Mouse (Mus musculus): ENCODE results near the gene Cdkn1a. TPM values are rescaled to one million over a fixed set of nuclear protein-coding genes. Genes with fewer than 3 reads are reported as not detected.
A peak's percentile ranks its signal among the peaks of the same experiment; 100 is the strongest.
"Not testable (repeated sequence)": the region's sequence is repeated elsewhere in the genome, so short reads cannot be mapped to it uniquely, and the experiment has no call there.

Gene Cdkn1a
- polyA plus RNA-seq, 1 experiment, result 197 TPM

GRCm38 (mm10) chr17:29100627-29101026 lies 9.9 kb downstream of the Cdkn1a start:
- no peak for DNase-seq (ENCODE audit: low read depth, low spot score)

DNA sequence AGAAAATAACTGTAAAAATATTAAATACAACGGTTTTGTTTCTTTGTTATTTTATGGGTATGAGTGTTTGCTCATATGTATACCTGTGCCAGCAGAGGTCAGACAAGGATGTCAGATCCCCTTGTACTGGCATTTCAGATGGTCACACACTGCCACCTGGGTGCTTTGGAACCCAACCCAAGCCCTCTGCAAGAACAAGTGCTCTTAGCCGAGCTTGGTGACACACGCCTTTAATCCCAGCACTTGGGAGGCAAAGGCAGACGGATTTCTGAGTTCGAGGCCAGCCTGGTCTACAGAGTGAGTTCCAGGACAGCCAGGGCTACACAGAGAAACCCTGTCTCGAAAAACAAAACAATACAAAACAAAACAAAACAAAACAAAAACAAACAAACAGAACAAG lies 19.6 kb downstream of the Cdkn1a start:
- DNase-seq (ENCODE audit: low read depth, low spot score), result not testable (repeated sequence)
- 66% methylated on average over 6 of the region's 6 CpGs for WGBS

More at GRCm38 (mm10) chr17:29100627-29101026, 9.9 kb downstream of the Cdkn1a start:
- WGBS, result 86% methylated on average over 7 of the region's 7 CpGs

GRCm38 (mm10) chr17:29111332-29111731 lies 20.6 kb downstream of the Cdkn1a start:
- WGBS, result 74% methylated on average over 5 of the region's 5 CpGs
- DNase-seq (ENCODE audit: low read depth, low spot score), result no peak

DNA sequence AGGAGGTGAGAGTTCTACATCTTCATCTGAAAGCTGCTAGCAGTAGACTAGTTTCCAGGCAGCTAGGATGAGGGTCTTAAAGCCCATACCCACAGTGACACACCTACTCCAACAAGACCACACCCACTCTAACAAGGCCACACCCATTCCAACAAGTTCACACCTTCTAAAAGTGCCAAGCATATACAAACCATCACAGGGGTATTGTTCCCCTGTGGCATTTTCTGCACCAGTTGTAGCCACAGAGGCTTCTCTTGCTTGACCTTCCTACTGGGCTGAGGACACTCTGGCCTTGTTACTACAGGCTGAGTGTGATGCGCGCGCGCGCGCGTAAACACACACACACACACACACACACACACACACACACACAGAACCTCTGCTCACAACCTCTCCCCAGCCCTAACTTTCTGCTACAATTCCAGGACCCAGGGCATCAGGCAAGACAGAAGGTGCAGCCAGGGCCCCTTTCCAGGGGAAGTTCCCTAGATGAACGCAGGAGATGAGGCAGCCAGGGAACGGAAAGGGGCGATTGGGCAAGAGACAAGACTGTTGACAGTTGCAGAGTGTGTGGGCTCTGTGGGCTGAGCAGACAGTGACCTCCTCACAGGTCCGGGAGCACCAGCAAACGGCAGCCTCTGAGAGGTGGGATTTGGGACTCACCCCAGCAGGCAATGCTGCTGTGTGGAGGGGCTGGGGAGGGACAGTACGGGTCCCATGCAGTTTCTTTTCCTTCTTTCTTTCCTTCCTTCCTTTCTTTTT lies 23.0 kb downstream of the Cdkn1a start, which contains the start of gene Rab44:
Gene Rab44 (plus strand): TSS at position 555 of the 762 bp plus-strand sequence.
- no peak for DNase-seq (ENCODE audit: low read depth, low spot score)
- 86% methylated on average over 13 of the region's 13 CpGs for WGBS

DNA sequence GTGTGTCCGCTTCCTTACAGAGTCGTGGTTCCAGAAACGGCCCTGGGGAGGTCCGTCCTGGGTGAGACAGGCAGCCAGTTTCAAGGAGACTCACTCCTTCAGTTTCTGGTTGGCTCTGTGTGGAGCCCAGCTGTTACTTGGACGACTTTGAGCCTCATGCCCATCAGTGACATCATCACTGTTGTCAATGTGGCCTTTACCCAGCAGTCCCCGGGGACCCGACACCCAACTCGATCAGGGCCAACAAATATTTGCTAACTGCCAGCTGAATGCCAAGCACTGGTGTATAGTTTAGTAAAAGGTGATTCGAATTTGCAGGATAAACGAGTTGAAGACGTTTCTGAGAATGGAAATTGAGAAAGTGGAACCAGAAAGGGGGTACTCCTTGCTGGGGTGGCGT lies 25.2 kb downstream of the Cdkn1a start:
- WGBS, result 48% methylated on average over 12 of the region's 12 CpGs
- no peak for DNase-seq (ENCODE audit: low read depth, low spot score)

- DNase-seq (ENCODE audit: low read depth, low spot score), result no peak
- 82% methylated on average over 8 of the region's 8 CpGs for WGBS
These were observed 26.4 kb downstream of the Cdkn1a start for GRCm38 (mm10) chr17:29117006-29117648.

GRCm38 (mm10) chr17:29118057-29118456 lies 27.3 kb downstream of the Cdkn1a start:
- 65% methylated on average over 5 of the region's 5 CpGs for WGBS
- DNase-seq (ENCODE audit: low read depth, low spot score), result no peak

DNA sequence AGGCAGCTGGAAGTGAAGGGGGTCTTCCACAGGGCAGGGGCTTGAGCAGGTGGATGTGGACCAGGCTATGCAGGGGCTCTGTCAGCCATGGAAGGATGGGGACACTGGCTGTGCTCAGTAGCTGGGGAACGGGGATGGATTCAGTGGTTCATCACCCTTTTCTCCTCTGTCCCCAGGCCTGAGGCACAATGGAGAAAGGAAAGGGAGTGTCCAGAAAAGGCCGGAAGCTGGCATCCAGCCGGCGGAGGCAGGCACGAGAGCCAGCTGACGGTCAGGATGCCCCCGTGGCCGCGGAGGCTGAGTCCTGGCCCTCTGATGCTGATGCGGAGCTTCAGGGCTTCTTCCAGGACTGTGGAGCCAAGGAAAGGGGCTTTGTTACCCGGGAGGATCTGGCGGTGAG lies 29.9 kb downstream of the Cdkn1a start:
- no peak for DNase-seq (ENCODE audit: low read depth, low spot score)
- WGBS, result 69% methylated on average over 12 of the region's 12 CpGs

DNA sequence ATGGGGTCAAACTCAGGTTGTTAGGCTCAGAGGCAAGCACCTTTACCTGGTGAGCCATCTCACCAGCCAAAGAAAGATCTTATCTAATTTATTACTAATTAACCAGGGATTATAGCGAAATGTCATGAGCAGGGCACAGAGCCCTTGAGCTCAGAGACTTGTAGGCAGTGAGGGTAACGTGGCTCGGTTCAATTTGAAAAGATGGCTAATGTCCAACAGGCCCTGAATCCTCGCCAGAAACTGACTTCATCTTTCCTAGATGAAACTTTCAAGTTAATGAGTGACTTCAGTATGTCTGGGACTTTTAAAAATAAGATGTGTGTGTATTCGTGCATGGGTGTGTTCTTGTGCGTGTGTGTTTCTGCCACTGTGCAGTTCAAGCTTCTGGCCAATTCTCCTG lies 32.0 kb downstream of the Cdkn1a start:
- no peak for DNase-seq (ENCODE audit: low read depth, low spot score)
- 13% methylated on average over 6 of the region's 6 CpGs for WGBS

- 26% methylated on average over 6 of the region's 6 CpGs for WGBS
- peak; percentile 60 for DNase-seq (ENCODE audit: low read depth, low spot score)
These were observed 32.9 kb downstream of the Cdkn1a start for GRCm38 (mm10) chr17:29123578-29124174.

- 96% methylated on average over 3 of the region's 3 CpGs for WGBS
These were observed 35.8 kb downstream of the Cdkn1a start for GRCm38 (mm10) chr17:29126561-29126960.

DNA sequence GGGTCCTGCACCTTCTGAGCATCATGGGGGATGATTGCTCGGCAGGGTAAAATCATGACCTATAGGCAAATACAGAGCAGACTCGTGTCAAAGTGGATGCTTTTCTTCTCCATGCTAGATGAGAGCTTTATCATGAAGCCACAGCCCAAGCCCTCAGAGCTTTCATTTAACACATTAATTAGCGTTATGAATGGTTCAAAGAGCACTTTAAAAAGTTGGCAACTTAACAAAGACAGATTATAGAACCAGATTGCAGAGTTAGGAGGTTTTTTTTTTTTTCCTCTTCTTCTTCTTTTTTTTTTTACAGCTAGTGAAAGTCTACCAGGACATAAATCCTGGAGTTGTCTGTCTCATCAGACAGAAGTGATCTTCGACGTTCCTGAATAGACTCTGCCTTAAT lies 38.6 kb downstream of the Cdkn1a start:
- WGBS, result 27% methylated on average over 5 of the region's 5 CpGs

More at GRCm38 (mm10) chr17:29126561-29126960, 35.8 kb downstream of the Cdkn1a start:
- DNase-seq (ENCODE audit: low read depth, low spot score), result no peak

GRCm38 (mm10) chr17:29135066-29135465 lies 44.3 kb downstream of the Cdkn1a start:
- WGBS, result 47% methylated on average over 5 of the region's 5 CpGs
- no peak for DNase-seq (ENCODE audit: low read depth, low spot score)

More for the DNA sequence above, 38.6 kb downstream of the Cdkn1a start:
- DNase-seq (ENCODE audit: low read depth, low spot score), result no peak

DNA sequence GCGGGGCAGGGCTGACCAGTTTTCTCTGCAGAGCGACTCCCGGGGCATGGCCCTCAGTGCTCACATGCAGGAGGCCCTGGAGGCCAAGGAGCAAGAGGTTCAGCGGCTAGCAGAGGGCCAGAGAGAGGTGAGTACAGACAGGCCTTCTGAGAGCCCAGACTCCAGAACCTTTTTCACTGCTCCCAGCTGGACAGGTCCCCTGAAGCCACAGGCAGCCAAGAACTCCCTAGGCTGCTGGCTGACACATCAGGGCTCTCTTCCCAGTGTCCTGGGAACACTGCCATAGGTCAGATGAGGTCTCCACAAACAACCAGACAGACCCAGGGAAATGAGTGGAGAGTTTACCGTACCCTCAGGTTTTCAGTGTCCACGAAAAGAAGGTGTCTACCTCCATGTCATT lies 45.5 kb downstream of the Cdkn1a start:
- no peak for DNase-seq (ENCODE audit: low read depth, low spot score)
- 60% methylated on average over 6 of the region's 6 CpGs for WGBS

DNA sequence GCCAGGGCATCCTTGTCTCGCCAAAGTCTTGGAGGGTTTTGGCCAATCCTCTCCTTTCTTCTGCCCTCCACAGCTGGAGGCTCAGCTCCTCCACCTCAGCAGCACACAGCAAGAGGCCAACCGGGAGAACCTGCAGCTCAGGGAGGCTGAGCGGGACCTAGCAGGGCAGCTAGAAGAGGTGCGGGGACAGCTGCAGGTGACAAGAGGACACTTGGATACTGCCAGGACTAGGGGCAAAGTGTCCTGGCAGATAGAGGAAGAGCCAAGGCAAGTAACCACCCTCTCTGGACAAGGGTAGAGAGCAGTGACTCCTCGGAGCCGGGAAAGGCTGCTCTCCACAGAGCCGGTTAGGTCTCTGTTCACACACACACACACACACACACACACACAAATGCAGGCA lies 47.1 kb downstream of the Cdkn1a start:
- 91% methylated on average over 7 of the region's 7 CpGs for WGBS
- no peak for DNase-seq (ENCODE audit: low read depth, low spot score)

GRCm38 (mm10) chr17:29141577-29141976 lies 50.8 kb downstream of the Cdkn1a start:
- WGBS, result 75% methylated on average over 3 of the region's 3 CpGs
- DNase-seq (ENCODE audit: low read depth, low spot score), result no peak

DNA sequence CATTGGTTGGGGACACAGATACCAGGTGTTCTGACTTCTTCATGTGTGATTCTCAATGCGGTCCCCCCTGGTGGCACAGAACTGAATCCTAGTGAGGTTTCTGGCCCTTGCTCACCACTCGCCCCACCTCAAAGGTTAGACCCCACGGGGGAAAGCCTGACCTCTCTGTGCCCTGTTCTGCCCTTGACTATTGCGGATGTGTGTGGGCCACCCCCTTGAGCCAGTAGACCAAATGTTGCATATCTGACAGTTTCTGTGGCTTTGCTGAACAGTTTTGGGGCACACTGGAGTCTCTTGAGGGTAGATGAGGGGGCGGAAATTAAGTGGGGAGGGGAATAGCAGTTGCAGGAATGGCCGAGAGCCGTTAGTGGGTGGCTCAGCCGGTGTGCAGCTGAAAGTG lies 52.5 kb downstream of the Cdkn1a start:
- DNase-seq (ENCODE audit: low read depth, low spot score), result no peak
- WGBS, result 82% methylated on average over 8 of the region's 8 CpGs

GRCm38 (mm10) chr17:29145101-29145500 lies 54.3 kb downstream of the Cdkn1a start:
- 90% methylated on average over 12 of the region's 12 CpGs for WGBS
- no peak for DNase-seq (ENCODE audit: low read depth, low spot score)

DNA sequence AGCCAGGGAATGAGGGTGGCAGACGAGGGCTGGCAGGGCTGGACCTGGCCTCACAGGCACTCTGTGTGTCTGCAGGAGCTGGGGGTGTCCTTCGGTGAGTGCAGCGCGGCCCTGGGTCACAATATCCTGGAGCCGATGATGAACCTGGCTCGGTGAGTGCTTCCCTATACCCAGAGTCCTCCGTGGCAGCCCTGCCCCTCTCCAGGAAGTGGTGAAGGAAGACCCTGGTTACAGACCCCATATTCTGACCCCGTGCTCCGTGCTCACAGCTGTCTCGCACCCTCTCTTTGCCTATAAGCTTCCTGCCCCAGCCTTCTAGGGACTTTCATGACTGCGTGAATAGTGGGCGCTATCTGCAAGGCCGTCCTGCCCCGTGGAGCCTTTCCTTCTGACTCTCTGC lies 56.5 kb downstream of the Cdkn1a start:
- WGBS, result 83% methylated on average over 14 of the region's 14 CpGs
- DNase-seq (ENCODE audit: low read depth, low spot score), result no peak

GRCm38 (mm10) chr17:29147773-29148172 lies 57.0 kb downstream of the Cdkn1a start:
- DNase-seq (ENCODE audit: low read depth, low spot score), result no peak
- 83% methylated on average over 6 of the region's 6 CpGs for WGBS

GRCm38 (mm10) chr17:29149766-29150165 lies 59.0 kb downstream of the Cdkn1a start:
- WGBS, result 89% methylated on average over 7 of the region's 7 CpGs

More at GRCm38 (mm10) chr17:29149766-29150165, 59.0 kb downstream of the Cdkn1a start:
- DNase-seq (ENCODE audit: low read depth, low spot score), result no peak

All from large intestine, adult 2 months (tissue).